Mouse (Mus musculus) adrenal gland (tissue): ENCODE results near the gene Mphosph9.
"Not testable (repeated sequence)": the region's sequence is repeated elsewhere in the genome, so short reads cannot be mapped to it uniquely, and the experiment has no call there.

Experiments used
- intact Hi-C: fragments of 180-260 bp; cut with DNase I; formaldehyde crosslinking; loops from one replicate; pipeline ENCODE4 v1.15.1; 2025

Mphosph9 gene

DNA sequence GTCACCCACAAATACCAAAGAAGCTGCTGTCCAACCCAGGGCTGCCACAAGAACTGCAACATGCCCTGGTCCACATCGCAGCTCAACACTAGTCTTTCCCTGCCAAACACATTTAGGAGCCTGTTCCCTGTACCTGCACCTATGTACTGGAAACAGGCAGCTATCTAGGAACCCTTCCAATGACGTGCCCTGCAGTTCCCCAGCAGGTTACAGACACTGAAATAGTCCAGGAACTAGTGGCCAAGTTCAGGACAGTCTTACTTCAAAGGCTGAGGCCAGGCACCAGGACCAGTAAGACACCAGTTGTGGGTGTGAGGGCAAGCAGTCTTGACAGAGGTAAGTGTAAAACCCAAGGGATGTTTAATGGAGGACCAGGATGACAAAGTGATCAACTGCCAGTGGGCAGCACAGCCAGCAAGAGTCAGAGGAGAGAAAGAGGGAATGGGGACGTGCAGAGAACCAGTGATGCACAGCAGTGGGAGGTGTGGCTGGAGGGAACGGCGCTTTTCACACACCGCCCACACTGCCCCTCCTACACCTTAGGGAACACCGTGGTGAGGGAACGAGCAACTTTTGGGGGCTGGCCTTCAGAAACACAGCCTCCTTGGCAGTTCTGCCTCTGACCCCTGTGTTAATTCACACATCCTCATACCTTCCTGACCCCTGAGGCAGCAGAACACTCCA, 110.1 kb downstream of the Mphosph9 start:
- intact Hi-C loops: no loop called here

DNA sequence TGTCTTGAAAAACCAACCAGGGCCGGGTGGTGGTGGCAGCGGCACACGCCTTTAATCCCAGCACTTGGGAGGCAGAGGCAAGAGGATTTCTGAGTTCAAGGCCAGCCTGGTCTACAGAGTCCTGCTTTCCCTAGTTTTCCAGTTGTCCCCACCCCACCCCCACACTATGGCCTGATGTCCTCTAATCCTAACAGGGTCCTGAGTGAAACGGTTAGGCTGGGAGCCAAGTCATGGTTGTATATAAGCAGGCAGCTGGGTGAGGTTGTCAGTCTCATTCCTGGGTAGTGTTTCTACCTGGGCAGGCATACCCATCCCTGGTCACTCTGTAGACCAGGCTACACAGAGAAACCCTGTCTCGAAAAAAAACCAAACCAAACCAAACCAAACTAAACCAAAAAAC, 110.7 kb downstream of the Mphosph9 start:
- intact Hi-C loops: not testable (repeated sequence)

DNA sequence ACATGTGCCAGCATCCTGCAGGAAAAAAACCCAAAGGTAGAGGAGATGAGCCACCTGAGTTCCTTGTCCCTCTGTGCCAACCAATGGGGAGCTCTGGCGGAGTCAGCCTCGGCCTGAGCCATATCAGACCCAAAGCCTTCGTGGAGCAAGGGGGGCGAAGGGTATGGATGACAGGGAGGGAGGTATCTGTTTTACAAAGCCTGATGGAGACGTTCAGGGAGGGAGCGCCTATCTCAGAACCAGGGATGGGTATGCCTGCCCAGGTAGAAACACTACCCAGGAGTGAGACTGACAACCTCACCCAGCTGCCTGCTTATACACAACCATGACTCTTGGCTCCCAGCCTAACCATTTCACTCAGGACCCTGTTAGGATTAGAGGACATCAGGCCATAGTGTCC, 111.4 kb downstream of the Mphosph9 start:
- intact Hi-C loops: no loop called here

DNA sequence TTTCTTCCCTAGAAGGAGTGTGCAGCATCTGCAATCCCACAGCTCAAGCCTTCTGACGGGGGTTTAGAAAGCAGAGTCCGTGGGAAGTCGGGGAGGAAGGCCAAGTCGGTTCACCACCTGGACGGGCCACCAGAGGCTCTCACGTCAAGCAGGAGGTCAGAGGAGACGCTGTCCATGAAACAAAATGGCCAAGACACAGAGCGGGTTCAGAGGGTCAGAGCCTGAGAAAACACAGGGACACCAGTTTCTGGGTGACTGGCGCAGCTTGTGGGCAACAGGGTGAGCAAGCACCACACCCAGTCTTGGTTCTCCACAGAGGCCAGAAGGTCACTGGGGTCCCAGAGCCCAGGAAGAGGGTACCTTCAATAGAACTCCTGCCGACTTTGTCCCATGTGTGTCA, 112.1 kb downstream of the Mphosph9 start:
- intact Hi-C loops: no loop called here

DNA sequence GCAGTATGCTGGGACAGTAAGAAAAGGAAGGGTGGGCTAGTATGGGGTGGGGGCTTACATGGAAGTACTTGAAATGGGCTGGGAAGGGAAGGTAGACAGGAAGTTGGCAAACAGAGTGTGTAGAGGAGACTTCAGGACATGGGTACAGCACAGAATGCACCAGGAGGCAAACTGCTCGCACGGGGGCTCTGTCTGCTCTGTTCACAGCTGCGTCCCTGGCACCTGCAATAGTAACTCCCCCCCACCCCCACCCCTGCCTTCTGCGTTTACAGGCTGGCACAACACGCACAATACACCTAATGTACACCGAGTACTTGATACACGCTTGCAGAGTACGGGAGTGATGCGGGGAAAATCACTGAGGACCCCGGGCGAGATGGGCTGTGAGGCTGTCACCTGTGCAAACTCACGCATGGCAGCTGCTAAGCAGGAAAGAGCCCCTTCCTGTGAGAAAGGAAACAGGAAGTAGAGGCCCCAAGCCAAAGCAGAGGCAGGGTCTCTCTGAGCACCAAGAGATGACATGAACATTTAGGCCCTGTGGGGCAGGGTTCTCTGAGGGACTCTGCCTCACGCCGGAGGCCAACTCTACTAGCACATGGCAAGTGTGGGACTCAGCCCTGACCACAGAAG, 113.1 kb downstream of the Mphosph9 start:
- intact Hi-C loops: no loop called here

DNA sequence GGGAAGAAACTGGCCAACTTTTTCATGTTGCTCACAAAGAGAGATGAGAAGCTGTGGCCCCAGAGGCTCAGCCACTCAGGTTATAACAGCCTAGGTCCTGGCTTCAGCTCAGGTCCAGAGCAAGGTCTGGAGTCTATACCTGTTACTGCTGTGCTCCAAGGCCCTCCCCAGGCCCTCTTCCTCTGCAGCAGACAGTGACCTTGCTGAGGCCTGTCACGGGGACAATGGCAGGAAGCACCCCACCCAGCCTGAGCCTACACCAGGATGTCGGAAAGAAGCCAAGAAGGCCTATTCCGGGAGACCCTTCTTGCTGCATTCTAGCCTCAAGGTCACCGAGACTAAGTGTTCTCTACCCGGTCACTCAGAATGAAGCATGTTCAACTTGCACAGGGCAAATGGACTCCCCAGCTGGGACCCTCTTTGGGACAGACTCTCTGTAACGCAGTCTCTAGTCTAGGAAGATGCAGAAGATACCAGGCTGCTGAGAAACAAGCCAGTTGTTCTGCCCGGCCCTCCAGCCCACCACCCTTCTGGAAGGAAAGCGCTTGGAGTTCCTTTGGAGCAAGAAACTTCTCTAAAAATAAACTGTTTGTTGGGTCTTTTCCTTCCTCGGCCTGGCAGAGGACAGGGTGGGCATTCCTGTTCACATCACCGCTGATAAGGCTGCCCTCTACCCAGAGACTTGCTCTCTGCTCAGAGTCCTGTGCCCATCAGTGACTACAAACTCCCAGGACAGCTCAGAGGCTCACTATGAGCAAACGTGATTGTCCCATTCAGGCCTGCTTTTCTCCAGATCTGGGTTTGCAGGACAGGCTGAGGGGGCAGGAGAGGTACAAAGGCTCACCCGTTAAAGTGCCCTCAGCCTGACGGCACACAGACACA, 113.9 kb downstream of the Mphosph9 start:
- intact Hi-C loops: no loop called here

DNA sequence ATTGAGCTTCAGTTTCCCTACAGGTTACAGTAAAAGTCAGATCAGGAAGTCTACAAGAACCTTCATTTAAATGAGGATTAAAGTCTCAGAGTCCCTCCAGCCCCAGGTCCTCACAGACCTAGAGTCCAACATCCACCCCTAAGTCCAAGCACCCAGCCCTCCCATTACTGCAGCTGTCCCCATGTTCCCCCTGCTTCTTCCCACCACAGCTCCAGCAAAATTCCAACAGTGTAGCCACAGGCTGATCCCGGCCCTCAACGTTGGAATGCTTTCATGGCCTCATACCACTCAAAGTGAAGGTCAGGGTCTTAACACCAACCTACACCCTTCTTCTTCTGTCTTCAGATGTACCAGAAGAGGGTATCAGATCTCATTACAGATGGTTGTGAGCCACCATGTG, 116.1 kb downstream of the Mphosph9 start:
- intact Hi-C loops: no loop called here

DNA sequence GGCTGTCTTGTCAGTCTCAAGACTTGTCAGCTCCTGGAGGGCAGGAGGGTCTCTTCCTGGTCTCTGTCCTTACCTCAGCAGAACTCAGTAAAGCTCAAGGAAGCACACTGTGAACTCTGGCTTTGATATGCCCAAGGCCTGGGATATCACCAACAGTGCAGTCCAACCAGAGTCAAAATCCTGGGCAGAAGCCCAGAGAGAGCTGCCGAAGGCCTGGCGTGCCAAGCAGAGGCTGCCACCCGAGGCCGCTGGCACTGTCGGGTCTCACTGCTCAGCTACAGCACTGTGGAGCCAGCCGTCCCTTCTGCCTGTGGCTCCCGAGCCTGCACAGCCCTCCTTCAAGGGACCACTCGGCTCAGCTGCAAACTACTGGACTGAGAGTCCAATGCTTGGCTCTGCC, 116.5 kb downstream of the Mphosph9 start:
- intact Hi-C loops: no loop called here

DNA sequence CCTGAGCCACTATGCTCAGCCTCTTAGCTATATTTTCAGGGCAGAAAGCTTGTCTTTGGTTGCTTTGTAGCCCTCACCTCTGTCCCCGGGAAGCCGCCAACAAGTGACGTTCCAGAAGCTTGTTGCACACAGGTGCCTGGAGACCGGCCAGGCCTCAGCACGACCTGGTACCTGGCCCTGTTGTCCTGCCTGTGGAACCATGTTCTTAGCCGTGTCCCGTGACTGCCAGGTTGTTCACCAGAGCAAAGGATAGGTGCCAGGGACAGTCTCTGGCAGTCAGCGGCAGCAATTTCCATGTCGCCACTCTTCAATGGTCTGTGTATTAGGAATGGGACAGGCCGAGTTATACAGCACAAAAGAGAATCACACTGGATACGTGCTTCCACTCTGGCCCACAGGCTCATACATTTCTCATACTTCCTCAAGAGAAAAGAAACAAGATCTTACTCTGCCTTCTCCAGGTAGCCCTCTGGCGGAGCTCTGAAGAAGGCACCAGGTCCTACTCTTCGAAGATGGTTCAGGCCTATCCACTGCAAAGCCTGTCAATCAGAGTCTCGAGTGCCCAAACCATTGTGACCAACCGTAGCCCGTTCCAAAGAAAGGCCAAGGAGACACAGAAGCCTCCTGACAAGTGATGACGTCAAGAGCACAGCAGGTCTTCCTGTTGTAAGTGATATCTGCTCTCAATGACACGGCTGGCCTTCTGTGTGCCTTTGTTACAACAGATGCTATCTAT, 117.3 kb downstream of the Mphosph9 start:
- intact Hi-C loops: no loop called here

DNA sequence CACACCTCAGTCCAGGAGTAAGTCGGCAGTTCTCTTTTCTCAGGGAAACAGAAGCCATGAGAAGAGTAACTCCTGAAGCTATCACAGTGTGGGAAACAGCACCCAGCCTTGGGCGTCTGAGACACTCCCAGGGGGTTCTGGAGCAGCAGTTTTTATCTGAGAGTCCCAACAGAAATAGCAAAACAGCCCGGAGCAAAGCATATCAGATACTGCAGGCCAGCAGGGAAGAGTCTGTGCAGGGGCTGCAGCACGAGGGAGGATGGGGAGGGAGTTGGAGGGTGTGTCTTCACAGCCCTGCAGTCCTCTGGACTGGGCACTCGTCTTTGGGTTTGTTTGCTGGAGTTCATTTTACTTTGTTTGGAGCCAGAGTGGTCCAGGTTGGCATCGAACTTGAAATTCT, 117.9 kb downstream of the Mphosph9 start:
- intact Hi-C loops: no loop called here

DNA sequence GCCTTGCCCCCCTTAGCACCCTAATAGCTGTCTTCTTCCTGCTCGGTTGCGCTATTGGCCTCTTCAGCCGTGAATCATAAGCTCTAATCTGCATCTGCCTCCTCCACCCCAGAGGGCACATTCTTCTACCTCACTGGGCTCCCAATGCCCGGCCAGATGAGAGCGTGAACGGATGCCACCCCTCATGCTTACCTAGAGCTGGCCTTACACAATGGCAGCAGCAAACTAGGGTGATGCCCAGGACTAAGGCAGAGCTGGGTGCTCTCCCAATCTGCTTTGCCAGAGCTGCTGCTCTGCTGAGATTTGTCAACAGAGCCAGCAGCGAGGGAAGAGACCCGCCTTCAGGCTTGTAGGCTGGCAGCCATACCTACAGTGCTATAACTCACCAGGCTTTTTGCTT, 119.7 kb downstream of the Mphosph9 start:
- intact Hi-C loops: no loop called here

DNA sequence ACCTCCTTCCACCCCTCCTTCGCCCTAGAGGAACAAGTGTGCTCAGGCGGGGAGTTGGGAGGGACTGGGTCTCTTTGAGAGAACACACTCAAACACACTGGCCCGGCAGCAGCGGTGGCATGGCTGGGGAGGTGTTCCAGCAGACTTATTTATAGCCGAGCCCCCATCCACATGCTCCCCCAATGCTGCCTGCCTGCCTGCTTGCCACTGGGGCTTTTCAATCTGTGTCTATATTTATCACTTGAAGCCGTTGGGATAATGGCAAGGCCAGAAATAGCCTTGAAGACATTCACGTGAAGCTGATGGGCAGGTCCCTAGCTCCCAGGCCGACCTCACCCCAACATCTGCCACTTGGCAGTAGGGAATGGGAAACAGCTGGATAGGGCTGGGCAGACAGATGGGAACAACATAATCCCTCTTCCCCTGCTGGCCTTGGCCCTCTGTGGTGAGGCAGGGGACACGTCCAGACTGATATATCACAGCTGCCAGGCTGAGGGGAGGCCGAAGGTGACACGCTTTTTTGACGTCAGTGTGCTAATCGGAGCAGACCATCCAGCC, 121.2 kb downstream of the Mphosph9 start:
- intact Hi-C loops: no loop called here

DNA sequence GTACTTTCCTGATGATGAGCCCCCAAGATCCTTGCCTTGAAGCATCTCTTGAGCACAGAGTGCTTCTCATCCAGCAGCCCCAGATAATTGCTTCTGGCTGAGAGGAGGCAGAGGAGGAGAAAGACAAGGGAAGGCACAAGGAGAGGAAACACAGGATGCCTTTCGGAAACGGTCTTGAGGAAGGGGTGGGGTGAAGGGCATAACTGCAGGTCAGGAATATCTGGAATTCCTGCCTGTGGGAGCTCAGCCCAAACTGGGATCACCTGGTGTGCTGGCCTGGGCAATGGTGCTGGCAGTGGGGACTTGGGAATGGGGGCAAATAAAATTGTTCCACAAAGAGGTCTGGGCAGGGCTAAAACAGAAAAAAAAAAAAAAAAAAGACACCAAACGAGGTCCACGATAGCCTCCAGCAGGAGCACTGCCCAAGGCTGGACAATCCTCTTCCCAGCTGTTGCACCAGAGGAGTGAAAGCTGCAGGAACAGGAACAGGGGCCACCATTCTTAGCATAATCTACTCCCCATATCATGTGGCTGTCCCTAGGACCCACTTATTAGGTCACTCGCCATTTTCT, 121.9 kb downstream of the Mphosph9 start:
- intact Hi-C loops: no loop called here

DNA sequence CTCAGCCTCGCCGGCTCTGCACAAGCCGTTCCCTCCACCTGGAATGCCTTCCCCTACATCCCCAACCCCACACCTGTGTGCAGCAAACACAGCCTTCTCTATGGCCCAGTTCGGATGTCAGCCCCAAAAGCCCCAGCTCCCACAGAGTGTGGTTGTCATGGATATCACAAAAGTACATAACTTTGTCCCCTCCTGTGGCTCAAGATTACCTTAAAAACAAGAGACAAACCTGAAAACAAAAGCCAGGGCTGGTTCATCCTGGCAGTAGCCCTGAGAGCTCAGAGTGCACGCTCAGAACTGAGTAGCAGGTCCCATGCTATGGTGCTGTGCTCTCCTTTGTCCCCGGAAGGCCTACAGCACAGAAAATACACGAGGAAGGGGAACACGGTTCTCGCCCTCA, 122.6 kb downstream of the Mphosph9 start:
- intact Hi-C loops: no loop called here

DNA sequence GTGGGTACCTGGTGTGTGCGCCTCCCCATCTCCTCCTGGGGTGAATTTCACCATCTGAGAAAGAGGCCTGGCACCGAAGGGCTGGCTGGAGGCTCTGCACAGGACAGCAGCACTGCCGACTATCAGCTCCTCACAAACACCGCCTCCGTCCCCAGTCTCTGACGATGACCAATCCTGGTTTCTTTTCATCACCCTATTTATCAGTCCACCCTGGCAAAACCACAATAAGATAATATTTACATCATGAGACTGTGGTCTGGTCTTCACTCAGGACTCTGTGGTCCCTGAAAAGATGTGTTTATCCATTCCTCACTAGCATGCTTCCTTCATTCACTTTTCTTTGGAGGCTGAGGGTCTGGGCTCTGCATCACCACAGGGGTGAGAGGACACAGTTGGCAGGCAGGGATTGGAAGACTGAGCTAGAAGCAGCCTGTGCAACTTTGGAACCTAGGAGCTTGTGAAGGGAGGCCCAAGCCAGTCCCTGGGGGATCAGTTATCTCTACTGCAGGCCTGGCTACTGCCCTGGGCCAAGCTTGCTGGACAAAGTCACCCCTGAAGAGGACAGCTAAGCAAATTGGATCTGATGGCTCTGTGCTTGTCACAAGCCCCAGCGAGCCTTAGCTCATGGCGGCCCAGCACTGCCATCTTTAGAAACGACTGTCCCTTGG, 123.5 kb downstream of the Mphosph9 start:
- intact Hi-C loops: no loop called here

DNA sequence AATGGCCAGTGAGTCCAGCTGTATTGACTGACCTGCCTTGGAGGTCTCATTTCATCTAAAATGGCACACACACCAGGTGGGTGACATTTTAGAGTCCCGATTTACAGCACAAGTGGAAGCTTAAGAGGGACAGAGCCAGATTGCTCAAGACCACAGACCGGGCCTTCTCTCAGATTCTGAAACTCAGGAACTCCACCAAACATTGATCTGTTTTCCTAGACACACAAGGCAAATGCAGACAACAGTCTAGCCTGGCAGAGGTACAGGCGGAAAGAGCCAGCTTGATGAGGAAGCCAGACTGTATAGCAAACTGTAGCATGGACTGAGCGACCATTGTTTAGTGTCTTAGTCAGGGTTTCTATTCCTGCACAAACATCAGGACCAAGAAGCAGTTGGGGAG, 124.5 kb downstream of the Mphosph9 start:
- intact Hi-C loops: no loop called here

DNA sequence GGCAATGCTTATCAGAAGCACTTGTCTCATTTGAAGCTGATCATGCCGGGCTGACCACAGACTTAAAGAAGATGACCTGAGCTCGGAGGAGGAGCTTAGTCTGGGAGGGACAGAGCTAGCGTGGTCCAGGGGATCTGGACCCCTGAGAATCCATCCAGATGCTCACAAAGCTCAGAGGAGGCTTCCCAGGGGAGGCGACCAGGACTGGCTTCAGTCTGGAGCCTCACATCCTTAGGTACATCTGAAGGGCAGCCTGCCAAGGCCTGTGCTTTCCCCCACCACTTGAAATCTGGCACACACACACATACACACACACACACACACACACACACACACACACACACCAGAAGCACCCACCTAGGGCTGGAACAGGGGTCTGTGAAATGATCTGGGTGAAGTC, 125.7 kb downstream of the Mphosph9 start:
- intact Hi-C loops: no loop called here

DNA sequence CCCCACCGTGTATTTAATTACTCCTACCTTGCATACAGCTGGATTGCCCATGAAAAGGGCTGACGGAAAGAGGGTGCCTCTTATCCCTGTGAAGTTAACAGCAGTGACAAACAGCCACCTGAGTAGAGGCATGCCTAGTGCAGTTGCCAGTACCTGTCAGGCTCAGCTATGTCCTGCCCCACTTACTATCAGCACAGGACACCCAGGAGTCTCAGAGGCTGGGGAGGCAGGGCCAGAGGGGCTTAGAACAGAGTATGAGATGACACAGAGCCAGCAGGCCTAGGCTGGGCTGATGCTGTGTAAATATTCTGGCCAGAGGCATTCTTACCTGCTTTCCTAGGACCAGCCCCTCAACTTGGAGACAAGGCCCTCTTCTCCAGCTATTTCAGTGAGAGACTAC, 126.2 kb downstream of the Mphosph9 start:
- intact Hi-C loops: no loop called here
